Mouse (Mus musculus) midbrain, embryonic 10.5 days (tissue): Measurements from ENCODE around the gene Sbno2. TPM values are rescaled to one million over a fixed set of nuclear protein-coding genes. Genes with fewer than 3 reads are reported as not detected.

ENCODE experiments used
- DNase-seq: peaks from one replicate; pipeline ENCODE4 v3.0.0-alpha.2; 2017; ENCODE audit warnings: low spot score
- H3K27ac ChIP-seq: fragments of 300-500 bp; sonication (generic); replicated peaks from 2 replicates; pipeline ENCODE4 v1.5.1; 2016; ENCODE audit warnings: mild to moderate bottlenecking
- H3K27me3 ChIP-seq: fragments of 300-500 bp; sonication (generic); 2 replicates; pipeline ENCODE4 v1.6.1; 2016; ENCODE audit warnings: low read depth, mild to moderate bottlenecking; ENCODE audit not compliant: poor library complexity, severe bottlenecking
- H3K36me3 ChIP-seq: fragments of 300-500 bp; sonication (generic); 2 replicates; pipeline ENCODE4 v1.6.1; 2016; ENCODE audit warnings: mild to moderate bottlenecking, moderate library complexity
- H3K4me1 ChIP-seq: fragments of 300-500 bp; sonication (generic); 2 replicates; pipeline ENCODE4 v1.6.1; 2016
- H3K4me3 ChIP-seq: fragments of 300-500 bp; sonication (generic); 2 replicates; pipeline ENCODE4 v1.5.1; 2016; ENCODE audit warnings: mild to moderate bottlenecking, moderate library complexity
- H3K9me3 ChIP-seq: fragments of 300-500 bp; sonication (generic); replicated peaks from 2 replicates; pipeline ENCODE4 v1.6.1; 2016; ENCODE audit warnings: mild to moderate bottlenecking
- WGBS: fragments of 180-500 bp; shearing (Covaris S2); methylation state at CpG from one replicate; pipeline ENCODE4 v1.1.7; 2016; 5-methylcytosine and 5-hydroxymethylcytosine counted together
- polyA plus RNA-seq: library from polyadenylated mRNA; unstranded; fragments of >200 nt; fragmentation: Nextera tagmentation; extraction: Ambion mirVana; gene quantifications from 2 replicates; pipeline ENCODE4 v1.2.1, GENCODE M21; 2016

Sbno2 gene
- polyA plus RNA-seq, 1 experiment from 2014 or later = 15.0 TPM

- peak; percentile 62 for DNase-seq
- Histone ChIP-seq H3K4me1 (peaks cover 72% of the 10 kb centered on the region), H3K27ac (peak within 1 kb of the TSS; percentile 92), H3K4me3 (peak within 1 kb of the TSS; percentile 87), H3K36me3 (peaks cover 37% of the 10 kb centered on the region), H3K27me3 (peaks cover 63% of the 10 kb centered on the region), H3K9me3 (no peaks in the 10 kb centered on the region)
- under 1% methylated on average over 93 of the region's 94 CpGs for WGBS
Measured at GRCm38 (mm10) chr10:80138553-80139438, 33.4 kb upstream of the Sbno2 start, which contains the start of gene Atp5d. Gene Atp5d, plus strand, starts transcription at chr10:80138632.

- 4% methylated on average over 33 of the region's 33 CpGs for WGBS
- Histone ChIP-seq H3K4me1 (peaks cover 65% of the 10 kb centered on the region), H3K4me3 (peak overlapping the region; percentile 87), H3K27ac (peak overlapping the region; percentile 92), H3K27me3 (peaks cover 72% of the 10 kb centered on the region), H3K9me3 (no peaks in the 10 kb centered on the region), H3K36me3 (peaks cover 40% of the 10 kb centered on the region)
- peak; percentile 63 for DNase-seq
Measured at GRCm38 (mm10) chr10:80137626-80138552, 32.5 kb upstream of the Sbno2 start.

DNA sequence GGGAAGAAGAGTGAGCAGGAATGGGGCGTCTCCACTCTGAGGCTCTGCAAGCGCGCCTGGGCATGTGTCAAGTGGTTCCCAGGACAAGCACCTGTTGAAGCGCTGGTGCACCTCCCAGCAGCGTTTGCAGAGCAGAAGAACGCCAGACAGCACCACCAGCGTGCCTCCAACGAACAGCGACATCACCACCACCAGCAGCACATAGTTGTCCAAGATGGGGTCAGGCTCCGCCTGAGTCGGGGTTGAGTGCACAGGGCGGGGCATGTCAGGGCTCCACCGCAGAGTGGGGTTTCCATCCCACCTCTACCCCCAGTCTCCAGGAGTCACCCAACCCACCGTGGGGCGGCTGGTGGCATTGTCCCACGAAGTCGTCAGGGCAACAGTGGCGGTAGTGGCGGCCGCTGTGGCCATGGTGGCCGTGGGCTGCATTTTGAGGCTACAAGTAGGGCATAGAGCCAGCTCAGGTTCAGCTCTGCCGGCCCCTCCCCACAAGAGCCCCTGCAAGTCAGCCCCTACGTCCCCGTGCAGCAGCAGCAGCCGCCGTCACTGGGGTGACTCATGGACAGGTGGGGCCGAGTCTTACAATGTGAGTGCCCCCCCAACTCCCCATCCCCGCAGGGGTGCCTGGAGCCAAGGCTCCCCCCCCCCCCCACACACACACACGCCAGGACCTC is 31.7 kb upstream of the Sbno2 start:
- H3K4me3 ChIP-seq = peak overlapping the region; percentile 87
- no peaks in the 10 kb centered on the region for H3K9me3 ChIP-seq
- peaks cover 65% of the 10 kb centered on the region for H3K4me1 ChIP-seq
- peaks cover 80% of the 10 kb centered on the region for H3K27me3 ChIP-seq
- DNase-seq = no peak
- H3K36me3 ChIP-seq = peaks cover 48% of the 10 kb centered on the region
- peak overlapping the region; percentile 92 for H3K27ac ChIP-seq
- WGBS = 5% methylated on average over 29 of the region's 29 CpGs

DNA sequence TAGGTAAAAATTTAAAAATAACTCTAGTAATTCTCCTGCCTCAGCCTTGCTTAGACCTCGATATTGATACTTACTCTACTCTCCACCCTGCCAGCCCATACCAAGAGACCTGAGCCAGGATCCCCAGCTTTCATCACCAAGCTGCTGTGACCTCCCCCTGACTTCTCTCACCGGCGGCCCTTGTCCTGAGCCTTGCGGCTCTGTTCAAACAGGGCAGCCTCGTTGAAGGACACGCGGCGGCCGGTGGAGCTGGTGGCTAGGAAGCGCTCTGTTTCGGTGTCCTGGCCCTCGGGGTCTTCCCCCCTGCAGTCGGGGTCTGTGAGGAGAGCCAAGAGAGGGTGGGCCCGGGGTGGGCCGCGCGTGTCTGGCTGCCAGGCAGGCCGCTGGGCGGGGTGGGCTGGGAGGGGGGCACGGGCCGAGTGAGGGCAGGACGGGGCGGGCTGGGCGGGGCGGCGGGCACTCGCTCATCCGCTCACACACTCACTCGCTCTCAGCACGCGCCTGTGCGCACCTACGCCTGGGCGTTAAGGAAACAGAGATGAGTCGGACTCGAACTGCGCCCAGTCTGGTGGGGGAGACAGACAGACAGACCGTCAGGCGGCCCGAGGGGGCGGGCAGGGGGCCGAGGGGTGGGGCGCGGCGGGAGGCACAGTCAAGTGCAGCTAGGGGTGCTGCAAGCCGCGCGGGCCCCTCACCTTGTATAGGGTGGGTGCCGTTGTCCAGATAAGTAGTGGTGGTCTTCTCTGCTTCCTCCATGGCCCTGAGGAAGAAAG is 31.0 kb upstream of the Sbno2 start:
- no peaks in the 10 kb centered on the region for H3K9me3 ChIP-seq
- H3K27ac ChIP-seq = peak overlapping the region; percentile 92
- peaks cover 55% of the 10 kb centered on the region for H3K36me3 ChIP-seq
- DNase-seq = no peak
- peaks cover 65% of the 10 kb centered on the region for H3K4me1 ChIP-seq
- peaks cover 86% of the 10 kb centered on the region for H3K27me3 ChIP-seq
- H3K4me3 ChIP-seq = peak overlapping the region; percentile 87
- 16% methylated on average over 44 of the region's 49 CpGs for WGBS

GRCm38 (mm10) chr10:80135641-80136040 is 30.3 kb upstream of the Sbno2 start:
- H3K27me3 ChIP-seq = peaks cover 91% of the 10 kb centered on the region
- no peaks in the 10 kb centered on the region for H3K9me3 ChIP-seq
- DNase-seq = no peak
- H3K4me3 ChIP-seq = 0 out of 2 replicates have a peak overlapping the region, but pooled peaks have one; percentile 22
- H3K27ac ChIP-seq = no peak overlapping the region
- H3K36me3 ChIP-seq = peaks cover 63% of the 10 kb centered on the region
- peaks cover 64% of the 10 kb centered on the region for H3K4me1 ChIP-seq
- WGBS = 92% methylated on average over 1 of the region's 1 CpGs

DNA sequence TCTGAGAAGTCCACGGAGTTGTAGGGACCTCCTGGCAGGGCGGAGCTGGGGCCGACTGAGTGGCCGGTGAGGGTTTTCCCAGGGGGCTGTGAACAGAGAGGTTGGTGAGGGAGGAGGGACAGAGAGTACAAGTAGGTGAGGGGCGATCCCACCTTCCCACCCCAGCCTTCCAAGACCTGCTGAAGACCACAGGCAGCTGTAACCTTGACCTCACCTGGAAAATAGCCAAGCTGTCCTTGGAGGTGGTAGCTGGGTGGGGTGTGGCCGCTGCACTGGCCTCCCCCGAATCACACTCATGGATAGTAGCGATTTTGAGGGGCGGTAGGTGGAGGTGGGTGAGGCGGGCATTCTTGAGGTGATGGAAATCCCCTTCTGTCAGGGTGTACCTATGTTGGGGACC is 29.8 kb upstream of the Sbno2 start:
- no peaks in the 10 kb centered on the region for H3K9me3 ChIP-seq
- DNase-seq = no peak
- 87% methylated on average over 10 of the region's 10 CpGs for WGBS
- H3K27ac ChIP-seq = no peak overlapping the region
- H3K4me3 ChIP-seq = peak overlapping the region; percentile 22; the same call in 1 of the 2 replicates
- H3K27me3 ChIP-seq = peaks cover 91% of the 10 kb centered on the region
- peaks cover 60% of the 10 kb centered on the region for H3K4me1 ChIP-seq
- peaks cover 67% of the 10 kb centered on the region for H3K36me3 ChIP-seq

GRCm38 (mm10) chr10:80134421-80134820 is 29.1 kb upstream of the Sbno2 start:
- no peak overlapping the region for H3K4me3 ChIP-seq
- no peaks in the 10 kb centered on the region for H3K9me3 ChIP-seq
- H3K36me3 ChIP-seq = peaks cover 75% of the 10 kb centered on the region
- no peak overlapping the region for H3K27ac ChIP-seq
- peaks cover 59% of the 10 kb centered on the region for H3K4me1 ChIP-seq
- no peak for DNase-seq
- WGBS = 92% methylated on average over 9 of the region's 9 CpGs
- H3K27me3 ChIP-seq = peaks cover 90% of the 10 kb centered on the region

- H3K4me3 ChIP-seq = peak overlapping the region; percentile 41; the same call in 1 of the 2 replicates
- 80% methylated on average over 8 of the region's 8 CpGs for WGBS
- peaks cover 48% of the 10 kb centered on the region for H3K4me1 ChIP-seq
- H3K9me3 ChIP-seq = no peaks in the 10 kb centered on the region
- peaks cover 86% of the 10 kb centered on the region for H3K36me3 ChIP-seq
- no peak overlapping the region for H3K27ac ChIP-seq
- H3K27me3 ChIP-seq = peaks cover 87% of the 10 kb centered on the region
- no peak for DNase-seq
Measured at GRCm38 (mm10) chr10:80133226-80133849, 28.0 kb upstream of the Sbno2 start.

GRCm38 (mm10) chr10:80131952-80132350 is 26.6 kb upstream of the Sbno2 start:
- no peaks in the 10 kb centered on the region for H3K9me3 ChIP-seq
- H3K36me3 ChIP-seq = peaks cover 99% of the 10 kb centered on the region
- peak overlapping the region; percentile 41 for H3K4me3 ChIP-seq
- H3K27ac ChIP-seq = peak overlapping the region; percentile 66
- peak; percentile 59 for DNase-seq
- H3K4me1 ChIP-seq = peaks cover 34% of the 10 kb centered on the region
- 23% methylated on average over 27 of the region's 27 CpGs for WGBS
- H3K27me3 ChIP-seq = peaks cover 74% of the 10 kb centered on the region

DNA sequence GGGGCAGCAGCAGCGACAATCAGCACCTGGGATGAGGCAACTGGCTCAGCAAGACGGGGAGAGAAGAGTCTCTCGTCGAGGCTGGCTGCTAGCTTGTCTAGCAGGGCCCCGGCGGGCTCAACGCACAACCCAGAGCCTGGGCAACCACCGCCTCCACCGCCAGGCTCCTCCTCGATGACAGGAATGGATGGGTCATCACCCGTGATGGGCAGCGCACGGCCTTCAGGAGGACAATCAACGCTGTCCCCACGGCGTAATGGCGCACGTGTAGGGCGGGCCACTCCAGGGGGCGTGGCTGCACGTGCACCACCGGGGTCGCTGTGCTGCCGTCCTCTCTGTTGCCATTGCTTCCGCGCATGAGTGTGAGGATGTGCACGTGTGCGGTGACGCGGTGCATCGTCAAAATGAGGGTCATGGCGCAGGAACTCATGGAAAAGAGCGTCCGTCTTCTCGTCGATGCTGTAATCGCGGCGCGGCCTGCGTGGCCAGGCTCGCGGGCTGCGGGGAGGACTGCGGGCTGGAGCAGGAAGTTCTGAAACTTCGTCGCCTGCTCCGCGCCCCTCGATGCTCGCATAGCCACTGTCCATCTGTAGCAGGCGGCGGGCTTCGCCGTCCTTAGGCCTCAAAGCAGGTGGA is 26.1 kb upstream of the Sbno2 start:
- Histone ChIP-seq H3K4me1 (peaks cover 29% of the 10 kb centered on the region), H3K9me3 (no peaks in the 10 kb centered on the region), H3K27ac (peak overlapping the region; percentile 66), H3K4me3 (peak overlapping the region; percentile 41), H3K36me3 (peaks cover 100% of the 10 kb centered on the region), H3K27me3 (peaks cover 68% of the 10 kb centered on the region)
- peak; percentile 62 for DNase-seq
- 14% methylated on average over 55 of the region's 55 CpGs for WGBS
